Mouse (Mus musculus): ENCODE data around the gene Alg6. TPM values are rescaled to one million over a fixed set of nuclear protein-coding genes. Genes with fewer than 3 reads are reported as not detected.

Gene Alg6
- total and polyA plus RNA-seq, 2 experiments from 2014 or later = 6.3 to 54.3 TPM

DNA sequence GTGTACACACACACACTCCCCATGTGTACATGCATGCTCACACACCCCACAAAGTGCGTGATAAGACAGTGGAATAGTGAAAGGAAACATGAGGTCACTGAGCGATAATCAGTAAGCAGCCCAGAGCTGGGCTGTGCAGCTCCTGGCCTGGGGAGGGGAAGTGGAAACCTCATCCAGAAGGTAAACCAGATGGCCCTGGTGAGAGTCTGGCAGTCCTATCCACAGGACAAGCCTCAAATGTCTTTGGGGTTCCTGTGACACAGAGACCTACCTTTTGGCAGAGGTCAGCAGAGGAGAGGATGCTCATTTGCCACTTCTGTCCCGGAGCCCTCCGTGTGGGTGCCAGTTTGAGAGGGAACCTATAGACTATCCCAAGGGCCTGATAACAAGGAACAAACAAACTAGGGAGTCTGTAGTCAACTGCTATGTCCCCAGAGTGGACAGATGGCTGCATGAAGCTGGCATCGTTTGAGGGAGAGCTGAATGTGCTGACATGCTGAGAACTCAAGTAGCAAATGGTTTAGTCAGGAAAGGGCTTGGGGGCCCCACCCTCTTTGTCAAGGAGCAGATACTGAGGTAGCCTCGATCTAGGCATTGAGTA, 2.8 kb upstream of the Alg6 start:
- Histone ChIP-seq H3K4me2 (ENCODE audit: low read depth, low read length) (no peak overlapping the region), H3K9ac (replicated peaks; ENCODE audit: low read depth, low read length) (no peak overlapping the region), H3K36me3 (replicated peaks; ENCODE audit: control insufficient read depth, insufficient read depth, low read length) (no peaks in the 10 kb centered on the region), H3K27me3 (ENCODE audit: control insufficient read depth, insufficient read depth, low read length) (no peaks in the 10 kb centered on the region), H3K4me1 (ENCODE audit: control insufficient read depth, insufficient read depth) (peaks cover 8% of the 10 kb centered on the region), H3K4me3 (ENCODE audit: low read depth, low read length) (no peak overlapping the region), H3K9me3 (replicated peaks; ENCODE audit: control insufficient read depth, low read length) (no peaks in the 10 kb centered on the region), H3K27ac (ENCODE audit: low read depth) (no peak overlapping the region)
- no peak for TF ChIP-seq CTCF (IDR thresholded peaks at IDR 0.05; ENCODE audit: low read depth)
- WGBS = 68% methylated on average over 6 of the region's 6 CpGs
- no peak for DNase-seq (ENCODE audit: low spot score)
- no peak for ATAC-seq (ENCODE audit: insufficient read depth, low read depth)

DNA sequence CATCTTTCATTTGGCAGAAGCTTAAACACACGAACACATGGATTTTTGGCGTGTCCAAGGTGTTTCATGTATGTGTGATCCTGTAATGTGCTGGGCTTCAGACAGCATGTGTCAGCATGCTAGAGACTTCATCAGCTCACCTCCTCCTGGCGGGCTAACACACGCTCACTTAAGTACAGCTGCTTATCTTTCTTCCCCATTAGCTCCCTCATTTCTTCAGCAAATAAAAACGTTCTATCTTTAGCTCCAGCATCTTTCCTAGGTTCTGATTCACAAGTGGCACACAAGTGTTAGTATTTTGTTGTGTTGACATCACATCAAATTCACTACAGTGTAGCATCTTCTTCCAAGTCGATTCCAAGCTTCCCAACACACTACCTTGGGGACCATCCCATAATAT, 1.5 kb upstream of the Alg6 start:
- Histone ChIP-seq H3K4me2 (ENCODE audit: low read depth, low read length) (no peak overlapping the region), H3K27ac (ENCODE audit: low read depth) (no peak overlapping the region), H3K36me3 (replicated peaks; ENCODE audit: control insufficient read depth, insufficient read depth, low read length) (no peaks in the 10 kb centered on the region), H3K4me3 (ENCODE audit: low read depth, low read length) (no peak overlapping the region), H3K9me3 (replicated peaks; ENCODE audit: control insufficient read depth, low read length) (no peaks in the 10 kb centered on the region), H3K27me3 (ENCODE audit: control insufficient read depth, insufficient read depth, low read length) (no peaks in the 10 kb centered on the region), H3K9ac (replicated peaks; ENCODE audit: low read depth, low read length) (no peak overlapping the region), H3K4me1 (ENCODE audit: control insufficient read depth, insufficient read depth) (peaks cover 8% of the 10 kb centered on the region)
- TF ChIP-seq EP300 (IDR thresholded peaks at IDR 0.05; ENCODE audit: low read depth) (no peak), CTCF (IDR thresholded peaks at IDR 0.05; ENCODE audit: low read depth) (no peak)
- DNase-seq (ENCODE audit: low spot score) (no peak), ATAC-seq (ENCODE audit: insufficient read depth, low read depth) (no peak)
- 68% methylated on average over 6 of the region's 6 CpGs for WGBS

DNA sequence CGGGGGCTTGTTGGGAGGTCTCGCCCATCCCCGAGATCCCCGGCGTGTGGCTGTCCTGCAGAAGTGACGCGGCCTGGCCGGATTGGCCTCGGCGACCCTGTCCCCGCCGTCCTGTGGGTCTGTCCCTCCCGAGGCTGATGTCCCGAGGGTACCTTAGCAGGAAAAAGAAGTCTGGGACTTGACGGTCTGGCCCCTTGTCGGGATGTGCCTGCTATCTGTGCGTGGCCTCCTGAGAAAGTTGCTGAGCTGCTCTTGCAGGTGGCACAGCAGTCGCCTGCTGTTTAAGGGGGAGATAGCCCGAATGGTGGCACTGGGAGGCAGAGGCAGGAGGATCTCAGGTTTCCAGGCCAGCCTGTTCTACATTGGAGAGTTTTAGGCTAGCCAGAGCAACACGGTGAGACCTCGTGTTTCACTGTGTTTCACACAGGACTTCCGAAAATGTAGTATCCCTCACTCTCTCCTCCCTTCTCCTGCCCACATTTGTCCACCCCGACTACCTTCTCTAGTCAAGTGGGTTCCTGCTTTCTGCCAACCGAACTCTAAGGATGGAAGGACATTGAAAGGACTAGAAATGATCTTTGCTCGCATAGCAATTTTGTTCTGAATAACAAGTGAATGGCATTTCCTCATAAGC, 436 bp downstream of the Alg6 start:
- WGBS = 22% methylated on average over 25 of the region's 25 CpGs
- peak; percentile 56; the same call in 1 of the 2 replicates for ATAC-seq (ENCODE audit: insufficient read depth, low read depth)

DNA sequence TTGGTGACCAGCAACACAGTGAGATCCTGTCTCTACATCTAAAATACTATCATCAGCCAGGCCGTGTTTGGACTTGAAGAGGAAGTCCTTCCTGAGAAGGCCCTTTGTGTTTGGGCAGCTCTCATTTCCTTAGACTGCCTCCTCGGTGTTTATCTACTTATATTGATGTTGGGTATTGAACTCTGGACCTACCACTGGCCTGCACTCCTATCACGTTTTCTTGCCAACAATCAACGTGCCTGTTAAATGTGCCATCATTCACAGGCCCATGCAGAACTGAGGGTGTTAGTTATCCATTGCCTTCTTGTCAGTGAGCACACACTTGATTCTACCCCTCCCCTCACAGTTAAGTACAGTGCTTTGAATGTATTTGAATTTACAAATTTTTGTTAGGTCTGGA, 2.4 kb downstream of the Alg6 start:
- no peak for DNase-seq (ENCODE audit: low spot score)
- no peaks in the 10 kb centered on the region for H3K27me3 ChIP-seq (ENCODE audit: control insufficient read depth, insufficient read depth, low read length)
- H3K4me3 ChIP-seq (ENCODE audit: low read depth, low read length) = no peak overlapping the region
- no peak for TF ChIP-seq CTCF (IDR thresholded peaks at IDR 0.05; ENCODE audit: low read depth)
- TF ChIP-seq EP300 (IDR thresholded peaks at IDR 0.05; ENCODE audit: low read depth) = no peak
- H3K4me2 ChIP-seq (ENCODE audit: low read depth, low read length) = no peak overlapping the region
- 55% methylated on average over 4 of the region's 4 CpGs for WGBS
- ATAC-seq (ENCODE audit: insufficient read depth, low read depth) = no peak
- no peak overlapping the region for H3K9ac ChIP-seq (replicated peaks; ENCODE audit: low read depth, low read length)
- peaks cover 12% of the 10 kb centered on the region for H3K36me3 ChIP-seq (replicated peaks; ENCODE audit: control insufficient read depth, insufficient read depth, low read length)
- H3K27ac ChIP-seq (ENCODE audit: low read depth) = no peak overlapping the region
- H3K9me3 ChIP-seq (replicated peaks; ENCODE audit: control insufficient read depth, low read length) = no peaks in the 10 kb centered on the region
- peaks cover 8% of the 10 kb centered on the region for H3K4me1 ChIP-seq (ENCODE audit: control insufficient read depth, insufficient read depth)

More for the DNA sequence above, 436 bp downstream of the Alg6 start:
- H3K4me1 ChIP-seq (ENCODE audit: control insufficient read depth, insufficient read depth) = peaks cover 8% of the 10 kb centered on the region
- TF ChIP-seq EP300 (IDR thresholded peaks at IDR 0.05; ENCODE audit: low read depth) = no peak
- TF ChIP-seq CTCF (IDR thresholded peaks at IDR 0.05; ENCODE audit: low read depth) = no peak
- H3K4me3 ChIP-seq (ENCODE audit: low read depth, low read length) = peak overlapping the region; percentile 74
- H3K36me3 ChIP-seq (replicated peaks; ENCODE audit: control insufficient read depth, insufficient read depth, low read length) = peaks cover 7% of the 10 kb centered on the region
- peak overlapping the region; percentile 52; the same call in 1 of the 2 replicates for H3K27ac ChIP-seq (ENCODE audit: low read depth)
- H3K9me3 ChIP-seq (replicated peaks; ENCODE audit: control insufficient read depth, low read length) = no peaks in the 10 kb centered on the region
- H3K4me2 ChIP-seq (ENCODE audit: low read depth, low read length) = peak overlapping the region; percentile 85
- H3K27me3 ChIP-seq (ENCODE audit: control insufficient read depth, insufficient read depth, low read length) = no peaks in the 10 kb centered on the region
- peak overlapping the region; percentile 76 for H3K9ac ChIP-seq (replicated peaks; ENCODE audit: low read depth, low read length)
- DNase-seq (ENCODE audit: low spot score) = no peak

DNA sequence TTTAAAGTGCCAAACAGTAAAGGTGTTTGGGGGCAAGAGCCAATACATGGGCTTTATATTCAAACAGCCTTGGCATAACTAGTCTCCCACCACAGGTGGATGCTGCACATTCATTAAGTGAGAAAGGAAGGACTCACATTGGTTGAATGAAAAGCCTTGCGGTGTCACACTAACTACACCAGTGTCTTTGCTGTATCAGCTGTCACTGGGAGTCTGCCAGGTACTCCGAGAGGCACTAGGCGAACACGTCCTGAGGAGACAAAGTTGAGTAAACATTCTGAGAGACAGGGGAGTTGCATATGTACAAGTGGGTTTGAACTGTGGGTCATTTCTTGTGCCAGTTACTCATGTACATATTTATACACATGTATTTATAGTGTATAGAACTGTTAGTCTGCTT, 8.9 kb downstream of the Alg6 start:
- Histone ChIP-seq H3K9me3 (replicated peaks; ENCODE audit: control insufficient read depth, low read length) (no peaks in the 10 kb centered on the region), H3K4me2 (ENCODE audit: low read depth, low read length) (no peak overlapping the region), H3K4me3 (ENCODE audit: low read depth, low read length) (no peak overlapping the region), H3K4me1 (ENCODE audit: control insufficient read depth, insufficient read depth) (no peaks in the 10 kb centered on the region), H3K9ac (replicated peaks; ENCODE audit: low read depth, low read length) (no peak overlapping the region), H3K36me3 (replicated peaks; ENCODE audit: control insufficient read depth, insufficient read depth, low read length) (peaks cover 28% of the 10 kb centered on the region), H3K27me3 (ENCODE audit: control insufficient read depth, insufficient read depth, low read length) (no peaks in the 10 kb centered on the region), H3K27ac (ENCODE audit: low read depth) (no peak overlapping the region)
- DNase-seq (ENCODE audit: low spot score) (no peak), ATAC-seq (ENCODE audit: insufficient read depth, low read depth) (no peak)
- 68% methylated on average over 4 of the region's 4 CpGs for WGBS
- TF ChIP-seq EP300 (IDR thresholded peaks at IDR 0.05; ENCODE audit: low read depth) = no peak
- no peak for TF ChIP-seq CTCF (IDR thresholded peaks at IDR 0.05; ENCODE audit: low read depth)

Data from heart, postnatal 0 days (tissue).